ENCODE assay signal across 8 mouse cellular contexts in the genomic region with DNA sequence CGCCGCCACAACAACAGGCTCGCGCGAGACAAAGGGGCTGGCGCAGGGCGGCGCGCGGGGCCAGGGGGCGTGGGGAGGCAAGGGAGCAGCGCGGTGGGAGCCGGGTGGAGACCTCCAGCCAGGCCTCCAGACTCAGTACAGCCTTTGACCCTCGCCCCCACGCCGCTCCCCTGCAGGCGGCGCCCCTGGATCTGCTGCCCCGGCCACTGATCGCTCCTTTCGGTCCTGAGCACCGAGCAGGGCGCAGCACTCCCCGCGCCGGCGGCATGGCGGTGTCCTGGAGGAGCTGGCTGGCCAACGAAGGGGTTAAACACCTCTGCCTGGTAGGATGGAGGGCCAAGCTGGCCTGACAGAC. TPM values are rescaled to one million over a fixed set of nuclear protein-coding genes. Genes with fewer than 3 reads are reported as not detected.
DNase-seq lines count a peak whose midpoint lies in the region; ATAC-seq and TF ChIP-seq lines count a peak whose summit lies in the region.

No protein-coding gene starts in this region.

- TF ChIP-seq EP300 in heart, postnatal 0 days (IDR thresholded peaks at IDR 0.05; ENCODE audit: low read depth), result no peak

- 0 out of 2 replicates have a peak overlapping the region, but pooled peaks have one; percentile 5 for H3K27ac ChIP-seq in embryonic fibroblast, embryonic 13.5 days (ENCODE audit: insufficient read depth, low read length)
- peak overlapping the region; percentile 45; the same call in 1 of the 2 replicates for H3K27ac ChIP-seq in heart, postnatal 0 days (ENCODE audit: low read depth)

- H3K4me2 ChIP-seq in heart, postnatal 0 days (ENCODE audit: low read depth, low read length), result peak overlapping the region; percentile 90

- TF ChIP-seq POLR2A in embryonic fibroblast, embryonic 13.5 days (IDR thresholded peaks at IDR 0.05; ENCODE audit: low read depth, low read length), result 0 out of 2 replicates have a peak, but pooled peaks have one; percentile 53

- no peaks in the 10 kb centered on the region for H3K9me3 ChIP-seq in heart, postnatal 0 days (replicated peaks; ENCODE audit: control insufficient read depth, low read length)

- no peaks in the 10 kb centered on the region for H3K36me3 ChIP-seq in heart, postnatal 0 days (replicated peaks; ENCODE audit: control insufficient read depth, insufficient read depth, low read length)

- WGBS in heart, postnatal 0 days, result 0% methylated on average over 17 of the region's 30 CpGs

- TF ChIP-seq CTCF in embryonic fibroblast, embryonic 13.5 days (IDR thresholded peaks at IDR 0.05; ENCODE audit: borderline replicate concordance, insufficient read depth, low read length), result no peak
- peak; percentile 2; the same call in 1 of the 2 replicates for TF ChIP-seq CTCF in heart, postnatal 0 days (IDR thresholded peaks at IDR 0.05; ENCODE audit: low read depth)

- peaks cover 5% of the 10 kb centered on the region; the same call in 1 of the 2 replicates for H3K4me1 ChIP-seq in embryonic fibroblast, embryonic 13.5 days (ENCODE audit: control insufficient read depth, insufficient read depth, low read length)
- H3K4me1 ChIP-seq in heart, postnatal 0 days (ENCODE audit: control insufficient read depth, insufficient read depth), result peaks cover 7% of the 10 kb centered on the region

- H3K9ac ChIP-seq in heart, postnatal 0 days (replicated peaks; ENCODE audit: low read depth, low read length), result peak overlapping the region; percentile 76

- no peaks in the 10 kb centered on the region for H3K27me3 ChIP-seq in heart, postnatal 0 days (ENCODE audit: control insufficient read depth, insufficient read depth, low read length)

- ATAC-seq in heart, postnatal 0 days (ENCODE audit: insufficient read depth, low read depth), result peak; percentile 91

- peak overlapping the region; percentile 32 for H3K4me3 ChIP-seq in embryonic fibroblast, embryonic 13.5 days (ENCODE audit: insufficient read depth, low read length)
- peak overlapping the region; percentile 72 for H3K4me3 ChIP-seq in heart, postnatal 0 days (ENCODE audit: low read depth, low read length)

- peak; percentile 9 for DNase-seq in thymus, postnatal 4 days
- DNase-seq in thymus, postnatal 14 days, result no peak
- DNase-seq in heart, postnatal 0 days (ENCODE audit: low spot score), result peak; percentile 38
- DNase-seq in kidney, postnatal 25 days, result peak; percentile 71 to 91
- DNase-seq in mesoderm, embryonic 11.5 days (ENCODE audit: low read depth, low spot score), result peak; percentile 52
- DNase-seq in testis, postnatal 10 days (ENCODE audit: low spot score), result peak; percentile 74
- no peak for DNase-seq in spleen, adult 12 weeks (ENCODE audit: low spot score)

RNA-seq across cellular contexts. Expression of a gene that starts 0.7 kb away (rescaled TPM):
- 15.1 and 20.7 TPM in 2 replicates for polyA plus RNA-seq in embryonic fibroblast, embryonic 13.5 days (2011; ENCODE audit: insufficient read length, low read depth, missing spikeins)
- total RNA-seq in heart, postnatal 0 days (2014; rRNA removed; ENCODE audit: low replicate concordance), result 0.31 and 4.4 TPM in 2 replicates
- polyA plus RNA-seq in heart, postnatal 0 days (2015; fragmentation: Nextera tagmentation; extraction: Ambion mirVana), result 1.6 and 2.1 TPM in 2 replicates

Comparison
In these comparisons a context has a peak if more than half of its experiments do, and no peak if none do; other contexts are left out.
1. DNase-seq: peak in thymus, postnatal 4 days (single experiment), heart, postnatal 0 days (single experiment), kidney, postnatal 25 days (2 of 2), mesoderm, embryonic 11.5 days (single experiment) and testis, postnatal 10 days (single experiment); none in thymus, postnatal 14 days (single experiment) and spleen, adult 12 weeks (single experiment).